Comparison of ENCODE assay signal across 10 mouse cellular contexts in the genomic region with DNA sequence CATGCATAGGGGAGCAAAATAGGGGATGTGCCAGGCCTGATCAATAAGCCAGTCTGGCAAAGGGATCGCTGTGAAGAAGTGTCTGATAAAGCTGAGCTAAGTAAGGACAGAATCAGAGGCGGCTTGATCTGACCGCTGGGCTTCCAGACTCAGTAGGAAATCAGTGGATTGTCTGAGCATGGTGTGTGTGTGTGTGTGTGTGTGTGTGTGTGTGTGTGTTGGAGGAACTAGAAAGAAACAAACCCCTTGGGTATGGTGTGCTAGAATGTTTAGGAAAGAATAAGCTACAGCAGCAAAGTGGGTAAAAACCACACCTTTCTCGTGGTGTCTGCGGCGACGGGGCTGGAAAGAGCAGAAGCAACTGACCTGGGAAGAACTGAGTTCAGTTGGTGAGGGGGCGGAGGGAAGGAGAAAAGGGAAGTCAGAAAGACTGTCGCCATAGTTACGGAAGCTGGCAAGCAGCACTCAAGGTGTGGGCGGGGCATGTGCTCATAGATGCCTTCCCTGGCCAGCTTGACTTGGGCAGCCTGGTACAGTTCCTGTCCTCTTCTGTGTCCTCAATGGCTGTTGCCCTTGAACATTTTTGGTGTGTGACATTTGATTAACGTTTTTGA. TPM values are rescaled to one million over a fixed set of nuclear protein-coding genes. Genes with fewer than 3 reads are reported as not detected.
A peak's percentile ranks its signal among the peaks of the same experiment; 100 is the strongest.
DNase-seq lines count a peak whose midpoint lies in the region; ATAC-seq lines count a peak whose summit lies in the region.
"Had no signal": no experiment of that assay in that cellular context is flagged by ENCODE, and none has a peak within 500 bp of the region (broad histone marks: within the 10 kb centered on the region; RNA-seq: fewer than 3 reads in every experiment).

No protein-coding gene starts in this region.

- H3K9me3 ChIP-seq in heart, embryonic 15.5 days (replicated peaks): no peaks in the 10 kb centered on the region
- H3K9me3 ChIP-seq in liver, embryonic 16.5 days (replicated peaks; ENCODE audit: control insufficient read depth, low read length): no peaks in the 10 kb centered on the region
- H3K9me3 ChIP-seq in neural tube, embryonic 14.5 days (ENCODE audit: control insufficient read depth, low read length): no peaks in the 10 kb centered on the region

- peak overlapping the region; percentile 52 for H3K4me2 ChIP-seq in heart, embryonic 15.5 days
- peak overlapping the region; percentile 24 for H3K4me2 ChIP-seq in liver, embryonic 16.5 days (ENCODE audit: low read depth, low read length)
- 0 out of 2 replicates have a peak overlapping the region, but pooled peaks have one; percentile 6 for H3K4me2 ChIP-seq in neural tube, embryonic 14.5 days (ENCODE audit: low read depth, low read length)

- H3K4me3 ChIP-seq in heart, embryonic 15.5 days: peak overlapping the region; percentile 13
- no peak overlapping the region for H3K4me3 ChIP-seq in liver, embryonic 16.5 days (ENCODE audit: low read depth, low read length)
- no peak overlapping the region for H3K4me3 ChIP-seq in neural tube, embryonic 14.5 days (ENCODE audit: low read depth, low read length)

- peaks cover 27% of the 10 kb centered on the region for H3K4me1 ChIP-seq in heart, embryonic 15.5 days (replicated peaks)
- peaks cover 8% of the 10 kb centered on the region for H3K4me1 ChIP-seq in liver, embryonic 16.5 days (ENCODE audit: control insufficient read depth, low read depth, low read length)
- no peaks in the 10 kb centered on the region for H3K4me1 ChIP-seq in neural tube, embryonic 14.5 days (ENCODE audit: control insufficient read depth, insufficient read depth, low read length)

- H3K36me3 ChIP-seq in heart, embryonic 15.5 days: no peaks in the 10 kb centered on the region
- no peaks in the 10 kb centered on the region for H3K36me3 ChIP-seq in liver, embryonic 16.5 days (ENCODE audit: control insufficient read depth, insufficient read depth)
- no peaks in the 10 kb centered on the region for H3K36me3 ChIP-seq in neural tube, embryonic 14.5 days (ENCODE audit: control insufficient read depth, insufficient read depth, low read length)

- peak; percentile 23; the same call in 1 of the 2 replicates for ATAC-seq in heart, embryonic 15.5 days (replicated peaks; ENCODE audit: insufficient number of reproducible peaks, insufficient read depth, low FRiP score, low read depth)
- ATAC-seq in liver, embryonic 16.5 days (ENCODE audit: low read depth): no peak
- no peak for ATAC-seq in neural tube, embryonic 14.5 days (ENCODE audit: low read depth)
- ATAC-seq: Patski had no signal

- H3K27ac ChIP-seq in heart, embryonic 15.5 days: peak overlapping the region; percentile 57
- no peak overlapping the region for H3K27ac ChIP-seq in liver, embryonic 16.5 days (ENCODE audit: low read length)
- H3K27ac ChIP-seq in neural tube, embryonic 14.5 days (ENCODE audit: low read depth, low read length): no peak overlapping the region
- H3K27ac ChIP-seq: macrophage had no signal

- peak; percentile 91 for DNase-seq in heart, adult 11 months
- no peak for DNase-seq in heart, postnatal 25 days (ENCODE audit: low spot score)
- DNase-seq in embryo, embryonic 10 days (ENCODE audit: low spot score): peak; percentile 78
- DNase-seq in layer of hippocampus, adult 11-12 months (ENCODE audit: low spot score): peak; percentile 78
- DNase-seq in thymus, postnatal 0 days (ENCODE audit: low spot score): peak; percentile 74

- WGBS in heart, embryonic 15.5 days: 31% methylated on average over 12 of the region's 12 CpGs
- 13% methylated on average over 12 of the region's 12 CpGs for WGBS in liver, embryonic 16.5 days (ENCODE audit: insufficient replicate concordance)
- WGBS in neural tube, embryonic 14.5 days: 34% methylated on average over 12 of the region's 12 CpGs

- H3K9ac ChIP-seq in heart, embryonic 15.5 days: no peak overlapping the region
- no peak overlapping the region for H3K9ac ChIP-seq in liver, embryonic 16.5 days (ENCODE audit: low read depth, low read length)
- H3K9ac ChIP-seq in neural tube, embryonic 14.5 days (replicated peaks; ENCODE audit: low read depth, low read length): no peak overlapping the region

- intact Hi-C loops in heart, postnatal 25 days (cut with DNase I): no loop called here

- H3K27me3 ChIP-seq in heart, embryonic 15.5 days: no peaks in the 10 kb centered on the region
- no peaks in the 10 kb centered on the region; the same call in 1 of the 2 replicates for H3K27me3 ChIP-seq in liver, embryonic 16.5 days (ENCODE audit: control insufficient read depth, insufficient read depth, low read depth, low read length)
- no peaks in the 10 kb centered on the region for H3K27me3 ChIP-seq in neural tube, embryonic 14.5 days (ENCODE audit: control insufficient read depth, insufficient read depth, low read length)
- H3K27me3 ChIP-seq: Patski had no signal

RNA-seq across cellular contexts. Expression of a gene that starts 2.6 kb away (rescaled TPM):
- 1 to 10 TPM in 1 of 2 experiments, under 1 TPM in 1; 0.81 to 2.1 TPM for total RNA-seq in heart, postnatal 25 days (2021)
- polyA plus RNA-seq in heart, embryonic 15.5 days (2015; fragmentation: Nextera tagmentation; extraction: Ambion mirVana): 0.25 TPM in 1 of 2 replicates, not detected in the other
- not detected in 2 replicates for polyA plus RNA-seq in liver, embryonic 16.5 days (2015; fragmentation: Nextera tagmentation; extraction: Ambion mirVana)
- polyA plus RNA-seq in neural tube, embryonic 14.5 days (2014; fragmentation: Nextera tagmentation; extraction: Ambion mirVana): not detected in 2 replicates
- polyA plus RNA-seq in thymus, postnatal 0 days (2015; fragmentation: Nextera tagmentation; extraction: Ambion mirVana): 0.26 TPM in 1 of 2 replicates, not detected in the other
- polyA plus RNA-seq: macrophage, Patski had no signal

RNA-seq across cellular contexts. Expression of a gene that starts 22.7 kb away (rescaled TPM):
- 10 to 100 TPM; 33.6 to 35.6 TPM for total RNA-seq in heart, postnatal 25 days (2021)
- polyA plus RNA-seq in heart, embryonic 15.5 days (2015; fragmentation: Nextera tagmentation; extraction: Ambion mirVana): 90.9 and 98.9 TPM in 2 replicates
- polyA plus RNA-seq in liver, embryonic 16.5 days (2015; fragmentation: Nextera tagmentation; extraction: Ambion mirVana): 30.3 and 32.1 TPM in 2 replicates
- 116 and 140 TPM in 2 replicates for polyA plus RNA-seq in neural tube, embryonic 14.5 days (2014; fragmentation: Nextera tagmentation; extraction: Ambion mirVana)
- polyA plus RNA-seq in thymus, postnatal 0 days (2015; fragmentation: Nextera tagmentation; extraction: Ambion mirVana): 89.8 and 90.0 TPM in 2 replicates

RNA-seq across cellular contexts. Expression of a gene that starts 22.9 kb away (rescaled TPM):
- total RNA-seq in heart, postnatal 25 days (2021): 1 to 10 TPM; 3.0 to 3.3 TPM
- 8.4 and 8.6 TPM in 2 replicates for polyA plus RNA-seq in heart, embryonic 15.5 days (2015; fragmentation: Nextera tagmentation; extraction: Ambion mirVana)
- 4.5 and 4.7 TPM in 2 replicates for polyA plus RNA-seq in liver, embryonic 16.5 days (2015; fragmentation: Nextera tagmentation; extraction: Ambion mirVana)
- 13.8 and 15.7 TPM in 2 replicates for polyA plus RNA-seq in neural tube, embryonic 14.5 days (2014; fragmentation: Nextera tagmentation; extraction: Ambion mirVana)
- polyA plus RNA-seq in thymus, postnatal 0 days (2015; fragmentation: Nextera tagmentation; extraction: Ambion mirVana): 13.6 and 17.1 TPM in 2 replicates
